Mouse (Mus musculus): Measurements from ENCODE around the gene Pde4b. TPM values are rescaled to one million over a fixed set of nuclear protein-coding genes. Genes with fewer than 3 reads are reported as not detected.
A peak's percentile ranks its signal among the peaks of the same experiment; 100 is the strongest.

The Pde4b gene
- total and polyA plus RNA-seq, 2 experiments, result 8.0 to 10.7 TPM

- H3K9ac ChIP-seq (ENCODE audit: low read depth, low read length), result no peak overlapping the region
- H3K4me1 ChIP-seq (ENCODE audit: control insufficient read depth, insufficient read depth, low read length), result no peaks in the 10 kb centered on the region
- no peaks in the 10 kb centered on the region for H3K36me3 ChIP-seq (ENCODE audit: control insufficient read depth, insufficient read depth, low read length)
- no peaks in the 10 kb centered on the region for H3K27me3 ChIP-seq (ENCODE audit: control insufficient read depth, insufficient read depth, low read length)
- 65% methylated on average over 4 of the region's 4 CpGs for WGBS
- DNase-seq (ENCODE audit: extremely low read depth, low read depth, low spot score), result no peak
- no peaks in the 10 kb centered on the region for H3K79me2 ChIP-seq (ENCODE audit: control insufficient read depth, insufficient read depth, low read length)
- TF ChIP-seq POLR2A (IDR thresholded peaks at IDR 0.05; ENCODE audit: extremely low read depth, insufficient read depth, low read length), result no peak
- no peak for TF ChIP-seq CTCF (IDR thresholded peaks at IDR 0.05; ENCODE audit: low read depth, low read length)
- no peak overlapping the region for H3K27ac ChIP-seq (replicated peaks; ENCODE audit: insufficient read depth, low read depth, low read length)
- H3K4me3 ChIP-seq (ENCODE audit: insufficient read depth, low read depth, low read length), result no peak overlapping the region
These were observed 215.2 kb downstream of the Pde4b start for GRCm38 (mm10) chr4:102302568-102302967.

DNA sequence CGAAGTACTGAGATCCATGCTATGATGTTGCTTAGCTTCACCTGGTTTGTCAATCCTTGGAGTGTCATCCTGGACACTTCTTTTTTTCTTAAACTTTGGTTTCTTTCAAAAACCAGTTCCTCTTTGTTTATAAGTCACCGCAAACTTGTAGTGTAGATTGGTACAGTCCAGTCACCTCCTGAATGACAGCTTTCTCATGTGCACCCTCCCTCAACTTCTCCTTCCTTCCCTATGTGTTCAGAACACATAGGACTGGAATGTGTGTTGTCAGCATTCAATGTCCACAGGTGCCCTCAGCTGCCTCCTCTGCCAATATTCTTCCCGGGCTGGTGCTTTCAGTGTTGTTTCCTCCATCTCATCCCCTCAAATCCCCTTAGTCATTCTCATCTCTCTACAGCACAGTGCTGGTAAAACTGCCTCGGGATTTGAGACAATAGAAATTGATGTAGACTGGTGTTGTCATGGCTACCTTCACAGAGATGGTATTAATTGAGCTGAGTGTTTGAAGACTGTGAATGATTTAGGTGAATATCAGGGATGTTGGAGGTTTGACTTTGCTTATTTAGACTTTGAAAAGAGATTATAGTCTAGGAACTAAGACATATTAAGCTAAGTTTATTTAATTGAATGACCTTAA lies 220.4 kb downstream of the Pde4b start:
- H3K36me3 ChIP-seq (ENCODE audit: control insufficient read depth, insufficient read depth, low read length), result no peaks in the 10 kb centered on the region
- no peak overlapping the region for H3K9ac ChIP-seq (ENCODE audit: low read depth, low read length)
- no peak for TF ChIP-seq CTCF (IDR thresholded peaks at IDR 0.05; ENCODE audit: low read depth, low read length)
- TF ChIP-seq POLR2A (IDR thresholded peaks at IDR 0.05; ENCODE audit: extremely low read depth, insufficient read depth, low read length), result no peak
- H3K4me3 ChIP-seq (ENCODE audit: insufficient read depth, low read depth, low read length), result no peak overlapping the region
- no peak overlapping the region for H3K27ac ChIP-seq (replicated peaks; ENCODE audit: insufficient read depth, low read depth, low read length)
- DNase-seq (ENCODE audit: extremely low read depth, low read depth, low spot score), result no peak
- H3K27me3 ChIP-seq (ENCODE audit: control insufficient read depth, insufficient read depth, low read length), result no peaks in the 10 kb centered on the region
- no peaks in the 10 kb centered on the region for H3K79me2 ChIP-seq (ENCODE audit: control insufficient read depth, insufficient read depth, low read length)
- WGBS, result 79% methylated on average over 4 of the region's 4 CpGs
- no peaks in the 10 kb centered on the region for H3K4me1 ChIP-seq (ENCODE audit: control insufficient read depth, insufficient read depth, low read length)

DNA sequence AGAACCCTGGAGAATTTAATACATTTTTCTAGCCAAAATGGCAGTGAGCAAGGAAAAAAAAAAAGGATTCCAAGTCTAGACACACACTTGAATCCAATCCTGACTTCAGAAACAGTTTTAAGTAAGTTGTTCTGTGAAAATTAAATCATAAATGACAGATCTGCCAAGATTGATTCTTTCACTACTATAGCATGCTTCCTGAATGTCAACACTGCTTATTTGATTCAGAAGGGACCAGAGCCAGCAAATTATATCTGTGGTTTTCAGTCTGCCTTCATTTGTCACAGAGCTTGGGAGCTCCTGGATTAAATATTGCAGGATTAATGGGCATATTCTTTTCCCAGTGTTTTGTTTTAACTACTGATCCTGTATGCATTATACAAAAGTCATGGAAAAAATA lies 223.3 kb downstream of the Pde4b start:
- no peaks in the 10 kb centered on the region for H3K79me2 ChIP-seq (ENCODE audit: control insufficient read depth, insufficient read depth, low read length)
- H3K9ac ChIP-seq (ENCODE audit: low read depth, low read length), result no peak overlapping the region
- TF ChIP-seq POLR2A (IDR thresholded peaks at IDR 0.05; ENCODE audit: extremely low read depth, insufficient read depth, low read length), result no peak
- no peak overlapping the region for H3K27ac ChIP-seq (replicated peaks; ENCODE audit: insufficient read depth, low read depth, low read length)
- H3K27me3 ChIP-seq (ENCODE audit: control insufficient read depth, insufficient read depth, low read length), result no peaks in the 10 kb centered on the region
- peaks cover under 1% of the 10 kb centered on the region; the same call in 1 of the 2 replicates for H3K4me1 ChIP-seq (ENCODE audit: control insufficient read depth, insufficient read depth, low read length)
- no peak for DNase-seq (ENCODE audit: extremely low read depth, low read depth, low spot score)
- no peaks in the 10 kb centered on the region for H3K36me3 ChIP-seq (ENCODE audit: control insufficient read depth, insufficient read depth, low read length)
- H3K4me3 ChIP-seq (ENCODE audit: insufficient read depth, low read depth, low read length), result no peak overlapping the region

DNA sequence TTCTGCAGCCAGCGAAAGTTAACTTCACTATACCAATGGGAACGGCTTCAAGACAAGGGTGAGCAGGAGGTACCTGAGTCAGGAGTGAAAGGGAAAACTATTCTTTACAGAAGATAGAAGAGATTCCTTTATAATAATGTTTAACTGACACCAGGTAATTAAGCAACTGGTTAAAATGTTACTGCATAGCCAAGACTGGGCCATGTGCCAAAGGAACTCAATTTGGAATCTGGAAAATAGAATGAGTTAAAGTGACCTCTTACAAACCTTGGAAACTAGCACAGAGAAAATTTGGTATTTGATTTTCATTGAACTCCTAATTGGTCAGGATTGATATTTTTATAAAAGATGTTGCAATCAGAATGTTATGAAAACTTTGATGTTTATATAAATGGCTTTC lies 228.7 kb downstream of the Pde4b start:
- TF ChIP-seq CTCF (IDR thresholded peaks at IDR 0.05; ENCODE audit: low read depth, low read length) (no peak), POLR2A (IDR thresholded peaks at IDR 0.05; ENCODE audit: extremely low read depth, insufficient read depth, low read length) (no peak)
- H3K4me1 ChIP-seq (ENCODE audit: control insufficient read depth, insufficient read depth, low read length), result peaks cover 3% of the 10 kb centered on the region; the same call in 1 of the 2 replicates
- no peaks in the 10 kb centered on the region for H3K36me3 ChIP-seq (ENCODE audit: control insufficient read depth, insufficient read depth, low read length)
- no peaks in the 10 kb centered on the region for H3K79me2 ChIP-seq (ENCODE audit: control insufficient read depth, insufficient read depth, low read length)
- 84% methylated on average over 2 of the region's 2 CpGs for WGBS
- H3K27me3 ChIP-seq (ENCODE audit: control insufficient read depth, insufficient read depth, low read length), result no peaks in the 10 kb centered on the region
- peak; percentile 50 for DNase-seq (ENCODE audit: extremely low read depth, low read depth, low spot score)
- H3K27ac ChIP-seq (replicated peaks; ENCODE audit: insufficient read depth, low read depth, low read length), result no peak overlapping the region
- no peak overlapping the region for H3K4me3 ChIP-seq (ENCODE audit: insufficient read depth, low read depth, low read length)
- H3K9ac ChIP-seq (ENCODE audit: low read depth, low read length), result no peak overlapping the region

- no peak for DNase-seq (ENCODE audit: extremely low read depth, low read depth, low spot score)
- Histone ChIP-seq H3K4me1 (ENCODE audit: control insufficient read depth, insufficient read depth, low read length) (peaks cover 3% of the 10 kb centered on the region; the same call in 1 of the 2 replicates), H3K9ac (ENCODE audit: low read depth, low read length) (no peak overlapping the region), H3K79me2 (ENCODE audit: control insufficient read depth, insufficient read depth, low read length) (no peaks in the 10 kb centered on the region), H3K36me3 (ENCODE audit: control insufficient read depth, insufficient read depth, low read length) (no peaks in the 10 kb centered on the region), H3K27ac (replicated peaks; ENCODE audit: insufficient read depth, low read depth, low read length) (no peak overlapping the region), H3K27me3 (ENCODE audit: control insufficient read depth, insufficient read depth, low read length) (no peaks in the 10 kb centered on the region), H3K4me3 (ENCODE audit: insufficient read depth, low read depth, low read length) (no peak overlapping the region)
- no peak for TF ChIP-seq POLR2A (IDR thresholded peaks at IDR 0.05; ENCODE audit: extremely low read depth, insufficient read depth, low read length)
- no peak for TF ChIP-seq CTCF (IDR thresholded peaks at IDR 0.05; ENCODE audit: low read depth, low read length)
- 73% methylated on average over 5 of the region's 5 CpGs for WGBS
These were observed 229.4 kb downstream of the Pde4b start for GRCm38 (mm10) chr4:102316699-102317285.

DNA sequence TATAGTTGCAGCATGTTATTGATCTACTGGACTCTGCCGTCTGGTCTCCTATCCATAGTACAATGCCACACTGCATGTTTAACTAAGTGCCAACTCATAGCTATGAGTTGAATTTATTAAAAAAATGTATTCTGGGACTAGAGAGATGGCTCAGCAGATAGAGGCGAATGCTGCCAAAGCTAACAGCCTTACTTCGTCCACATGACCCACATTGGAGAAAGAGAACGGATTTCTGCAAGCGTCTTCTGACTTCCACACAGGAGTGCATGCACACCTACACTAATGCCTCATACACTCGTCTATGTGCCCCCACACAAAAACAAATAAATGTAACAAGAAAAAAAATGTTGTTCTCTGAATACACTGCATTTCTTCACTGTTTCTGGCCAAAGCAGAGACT lies 231.3 kb downstream of the Pde4b start:
- no peak overlapping the region for H3K27ac ChIP-seq (replicated peaks; ENCODE audit: insufficient read depth, low read depth, low read length)
- TF ChIP-seq POLR2A (IDR thresholded peaks at IDR 0.05; ENCODE audit: extremely low read depth, insufficient read depth, low read length) (no peak), CTCF (IDR thresholded peaks at IDR 0.05; ENCODE audit: low read depth, low read length) (no peak)
- H3K4me3 ChIP-seq (ENCODE audit: insufficient read depth, low read depth, low read length), result no peak overlapping the region
- no peak for DNase-seq (ENCODE audit: extremely low read depth, low read depth, low spot score)
- no peaks in the 10 kb centered on the region for H3K27me3 ChIP-seq (ENCODE audit: control insufficient read depth, insufficient read depth, low read length)
- no peaks in the 10 kb centered on the region for H3K36me3 ChIP-seq (ENCODE audit: control insufficient read depth, insufficient read depth, low read length)
- H3K79me2 ChIP-seq (ENCODE audit: control insufficient read depth, insufficient read depth, low read length), result no peaks in the 10 kb centered on the region
- WGBS, result 75% methylated on average over 6 of the region's 6 CpGs
- H3K9ac ChIP-seq (ENCODE audit: low read depth, low read length), result no peak overlapping the region
- peaks cover 3% of the 10 kb centered on the region; the same call in 1 of the 2 replicates for H3K4me1 ChIP-seq (ENCODE audit: control insufficient read depth, insufficient read depth, low read length)
